Comparison of ENCODE assay signal across 17 mouse cellular contexts in the genomic region with DNA sequence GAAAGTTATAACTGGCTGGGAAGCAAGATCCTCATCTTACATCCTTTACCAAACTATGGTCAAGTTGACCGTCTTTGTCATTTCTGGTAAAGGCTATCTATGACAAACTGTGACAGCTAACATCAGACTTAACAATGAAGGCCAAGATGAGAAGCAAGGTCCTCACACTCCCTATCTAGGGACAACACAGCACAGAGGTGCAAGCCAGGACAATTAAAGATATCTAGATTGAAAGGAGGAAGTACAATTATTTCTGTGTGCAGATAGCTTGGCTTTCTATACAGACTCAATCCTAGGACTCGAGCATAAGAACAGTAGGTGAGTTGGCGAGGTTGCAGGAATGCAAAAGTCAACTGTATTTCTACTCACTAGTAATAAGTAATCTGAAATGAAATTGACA. TPM values are rescaled to one million over a fixed set of nuclear protein-coding genes. Genes with fewer than 3 reads are reported as not detected.
"Had no signal": no experiment of that assay in that cellular context is flagged by ENCODE, and none has a peak within 500 bp of the region (broad histone marks: within the 10 kb centered on the region; RNA-seq: fewer than 3 reads in every experiment).

No protein-coding gene starts in this region.

- H3K27ac ChIP-seq: neural tube, embryonic 13.5 days; neural tube, embryonic 15.5 days; stomach, embryonic 15.5 days; stomach, postnatal 0 days had no signal

- H3K9ac ChIP-seq: neural tube, embryonic 13.5 days; neural tube, embryonic 15.5 days; stomach, embryonic 15.5 days had no signal

- H3K27me3 ChIP-seq: neural tube, embryonic 13.5 days; neural tube, embryonic 15.5 days; stomach, embryonic 15.5 days had no signal

- H3K4me3 ChIP-seq: neural tube, embryonic 13.5 days; neural tube, embryonic 15.5 days; stomach, embryonic 15.5 days had no signal

- DNase-seq: retina, postnatal 1 day; right cerebral cortex, adult 18-20 months; right cerebral cortex, postnatal 14 days; right cerebral cortex, postnatal 25 days; right cerebral cortex, postnatal 4 days; spleen, adult 18-20 months; thymus, adult 18-20 months; thymus, adult 2 months; thymus, postnatal 14 days; thymus, postnatal 25 days; thymus, postnatal 36 days; thymus, postnatal 4 days had no signal

- H3K4me1 ChIP-seq: neural tube, embryonic 13.5 days; neural tube, embryonic 15.5 days had no signal

- H3K9me3 ChIP-seq: neural tube, embryonic 13.5 days; neural tube, embryonic 15.5 days; stomach, embryonic 15.5 days had no signal

RNA-seq across cellular contexts. Expression of gene Aebp1, which starts 56.0 kb away (rescaled TPM):
- total RNA-seq: neutrophil, adult 5-6 weeks had no signal
